Mouse (Mus musculus): ENCODE data around the gene Cemip.
"Not testable (repeated sequence)": the region's sequence is repeated elsewhere in the genome, so short reads cannot be mapped to it uniquely, and the experiment has no call there.

The Cemip gene

DNA sequence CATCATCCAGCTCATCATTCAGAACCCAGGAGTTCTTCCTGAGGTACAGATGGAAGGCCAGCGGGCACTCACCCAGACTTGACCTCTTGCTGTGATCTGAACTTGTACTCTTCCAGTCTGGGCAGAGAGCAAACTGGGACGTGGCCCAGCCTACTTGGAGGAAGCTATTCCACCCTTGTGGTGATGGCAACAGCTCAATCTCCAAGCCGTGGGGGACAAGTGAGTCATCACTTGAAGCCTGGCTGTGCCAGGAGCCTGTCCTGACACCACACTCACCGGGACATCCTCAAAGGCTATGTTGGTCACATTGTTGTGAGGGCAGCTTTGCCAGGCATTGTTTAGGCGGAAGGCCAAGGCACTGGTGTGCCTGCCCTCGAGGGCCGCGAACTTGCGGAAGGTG is 133.8 kb downstream of the Cemip start:
- no peak for DNase-seq

GRCm38 (mm10) chr7:83951327-83951726 is 135.0 kb downstream of the Cemip start:
- peak; percentile 3 to 8 for DNase-seq

DNA sequence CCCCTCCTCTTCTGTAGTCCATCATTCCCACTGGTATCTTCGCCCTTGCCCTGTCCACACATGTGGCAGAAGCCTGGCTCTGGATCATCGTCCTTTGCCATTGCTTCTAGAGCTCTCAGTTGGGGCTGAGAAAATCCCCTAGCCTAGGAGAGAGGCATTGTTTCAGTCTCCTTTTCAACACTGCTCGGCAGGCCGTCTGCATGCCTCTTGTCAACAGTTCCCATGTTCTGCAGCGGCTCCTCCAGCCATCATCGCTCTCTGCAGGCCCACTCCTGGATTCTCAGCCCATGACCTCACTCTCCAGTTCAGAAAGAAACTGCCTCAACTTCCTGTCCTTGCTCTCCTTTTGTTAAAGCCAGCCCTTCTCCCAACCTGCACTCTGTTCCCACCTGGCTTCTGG is 136.6 kb downstream of the Cemip start:
- no peak for DNase-seq

- no peak for DNase-seq
Observed at GRCm38 (mm10) chr7:83948743-83949142, 137.6 kb downstream of the Cemip start.

DNA sequence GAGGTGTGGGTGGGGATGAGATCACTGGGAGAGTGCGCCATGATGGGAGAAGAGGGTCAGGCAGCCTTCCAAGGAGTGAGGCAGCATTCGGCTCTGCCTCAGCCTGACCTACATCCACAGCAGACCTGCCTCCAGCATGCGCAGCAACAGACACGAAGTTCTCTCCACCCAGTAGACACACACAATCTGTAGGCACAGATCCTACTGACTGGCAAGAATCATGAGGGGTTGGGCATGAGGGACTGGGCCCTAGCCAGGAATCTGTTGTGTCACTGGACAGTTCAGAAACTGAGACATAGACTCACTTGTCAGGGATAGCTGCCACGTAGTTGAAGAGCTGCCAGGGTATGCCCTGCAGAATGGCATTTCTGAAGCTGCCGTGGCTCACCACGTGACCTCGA is 144.6 kb downstream of the Cemip start:
- no peak for DNase-seq

DNA sequence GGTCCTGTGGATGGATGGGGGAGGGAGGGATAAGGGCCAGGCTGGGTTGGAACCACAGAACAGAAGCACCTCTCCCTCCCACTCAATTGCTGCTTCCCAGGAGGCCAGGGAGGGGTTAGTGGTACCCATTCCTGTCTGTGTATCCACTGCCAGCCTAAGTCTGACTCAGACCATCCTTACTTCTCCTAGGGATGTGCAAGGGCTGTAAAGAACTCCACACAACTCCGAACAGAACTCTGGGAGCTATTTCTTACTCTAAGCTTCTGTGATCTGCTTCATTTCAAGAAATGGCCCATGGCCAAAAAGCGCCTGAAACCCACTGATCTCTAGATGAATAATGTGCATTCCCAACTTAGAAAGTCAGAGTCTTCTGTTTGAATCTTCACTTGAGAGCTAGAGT is 146.2 kb downstream of the Cemip start:
- no peak for DNase-seq

- no peak for DNase-seq
Observed at GRCm38 (mm10) chr7:83939017-83939721, 147.1 kb downstream of the Cemip start.

- DNase-seq, result no peak
Observed at GRCm38 (mm10) chr7:83921637-83922036, 164.7 kb downstream of the Cemip start.

GRCm38 (mm10) chr7:83920241-83920640 is 166.1 kb downstream of the Cemip start:
- DNase-seq, result no peak

GRCm38 (mm10) chr7:83914566-83914965 is 171.7 kb downstream of the Cemip start:
- peak; percentile 52 to 83 for DNase-seq

DNA sequence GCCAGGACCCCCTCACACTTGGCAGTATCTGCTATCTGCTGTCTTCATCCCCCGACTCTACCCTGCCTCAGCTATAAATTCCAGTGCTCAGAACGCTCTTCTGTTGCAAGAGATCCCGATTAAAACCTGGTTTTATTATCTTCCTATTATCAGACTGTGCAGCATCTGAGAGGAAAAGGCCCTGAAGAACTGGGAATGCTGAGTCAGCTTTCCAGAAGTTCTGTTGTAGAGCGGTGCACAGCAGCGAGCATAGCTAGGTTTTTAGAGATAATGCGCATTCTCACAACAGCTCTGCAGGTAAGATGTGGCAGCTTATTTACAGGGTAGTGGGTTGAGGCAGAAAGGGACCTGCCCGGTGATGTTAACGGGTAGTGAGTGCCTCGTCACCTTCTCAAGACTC is 172.3 kb downstream of the Cemip start:
- DNase-seq, result no peak

- DNase-seq, result no peak
Observed at GRCm38 (mm10) chr7:83913405-83913932, 172.8 kb downstream of the Cemip start.

GRCm38 (mm10) chr7:83911909-83912308 is 174.4 kb downstream of the Cemip start:
- DNase-seq, result no peak

DNA sequence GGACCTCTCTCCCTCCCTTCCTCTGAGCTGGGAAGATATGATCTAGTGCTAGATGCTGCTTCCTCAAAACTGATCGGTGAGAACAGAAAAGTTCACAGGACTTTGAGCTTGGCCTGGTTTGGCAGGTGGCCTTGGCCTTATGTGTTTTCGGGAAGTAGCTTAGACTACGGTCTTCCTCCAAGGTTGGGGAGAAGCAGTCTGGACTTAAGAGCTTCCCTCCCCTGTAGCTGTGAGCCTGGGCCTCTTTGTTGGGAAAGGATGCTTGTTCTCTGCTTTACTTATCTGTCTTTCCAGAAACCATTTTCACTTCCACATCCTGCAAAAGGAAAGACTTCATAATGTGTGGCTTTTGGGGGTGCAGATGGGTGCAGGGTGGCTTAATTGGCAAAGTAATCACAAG is 181.5 kb downstream of the Cemip start:
- DNase-seq, result no peak

DNA sequence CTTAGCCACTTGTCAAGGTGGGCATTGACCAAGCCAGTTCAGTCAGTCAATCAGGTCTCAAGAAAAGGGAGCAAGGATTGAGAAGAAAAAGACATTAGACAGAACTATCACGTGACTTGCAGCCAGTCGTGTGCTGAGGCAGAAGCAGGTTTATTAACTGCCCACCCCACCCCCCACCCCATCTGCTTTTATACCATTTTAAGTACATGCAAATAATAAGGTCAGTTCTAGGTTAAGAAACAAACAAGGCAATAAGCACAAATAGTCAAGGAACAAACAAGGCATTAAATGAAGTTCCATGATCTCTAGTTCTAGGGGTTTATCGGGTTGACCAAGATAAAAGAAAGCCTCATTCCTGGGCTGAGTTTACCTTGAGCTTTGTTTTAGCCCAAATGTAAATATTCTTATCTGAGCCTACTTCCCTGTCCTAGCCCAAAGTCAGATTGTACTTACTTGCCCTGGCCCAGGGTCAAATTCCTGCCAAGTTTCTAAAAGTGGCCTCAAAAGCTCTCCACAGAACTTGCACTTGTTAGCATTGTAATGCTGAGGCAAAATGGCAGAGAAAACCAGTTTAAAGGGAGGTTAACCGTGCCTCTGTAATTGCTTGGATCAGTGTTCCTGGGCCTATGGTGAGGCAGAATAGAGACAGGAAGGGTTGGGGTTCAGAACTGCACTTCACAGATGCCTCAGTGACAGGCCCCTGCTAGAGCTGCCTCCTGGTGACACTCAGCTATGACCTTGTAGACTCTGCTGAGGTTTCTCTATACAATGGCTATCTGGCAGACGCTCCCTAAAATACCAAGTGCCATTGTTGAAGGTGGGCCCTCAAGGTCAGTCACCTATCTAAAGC is 183.8 kb downstream of the Cemip start:
- DNase-seq, result no peak

DNA sequence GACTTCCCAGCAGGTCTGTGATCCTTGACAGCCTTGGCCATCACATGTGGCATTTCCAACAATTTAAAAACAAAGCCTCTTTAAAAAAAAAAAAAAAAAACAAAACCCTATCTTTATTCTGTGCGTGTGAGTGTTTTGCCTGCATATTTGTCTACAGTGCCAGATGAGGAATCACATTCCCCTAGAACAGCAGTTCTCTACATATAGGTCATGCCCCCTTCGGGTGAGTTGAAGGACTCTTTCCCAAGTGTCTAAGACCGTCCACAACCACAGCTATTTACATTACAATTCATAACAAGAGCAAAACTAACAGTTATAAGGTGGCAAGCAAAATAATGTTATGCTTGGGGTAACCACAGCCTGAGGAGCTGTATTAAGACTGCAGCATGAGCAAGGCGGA is 184.9 kb downstream of the Cemip start:
- no peak for DNase-seq

DNA sequence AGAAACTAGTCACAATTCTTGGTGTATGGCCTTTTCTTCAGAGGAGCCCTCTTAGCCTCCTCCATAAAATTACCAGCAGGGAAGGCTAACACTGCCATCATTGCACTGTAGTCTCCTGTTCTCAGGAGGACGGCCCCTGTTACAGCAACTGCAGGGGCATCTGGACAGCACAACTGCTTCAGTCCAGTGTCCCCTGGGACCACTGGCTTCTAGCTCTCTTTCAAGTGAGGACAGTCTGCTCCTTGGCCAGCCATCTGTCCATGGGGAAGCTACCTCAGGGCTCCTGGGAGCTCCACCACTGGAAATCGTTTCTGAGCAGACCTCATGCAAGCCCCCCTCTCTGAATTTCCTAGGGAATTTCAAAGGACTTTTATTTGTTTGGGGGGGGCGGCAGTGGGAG is 185.8 kb downstream of the Cemip start:
- DNase-seq, result no peak

- DNase-seq, result no peak
Observed at GRCm38 (mm10) chr7:83898267-83898666, 188.0 kb downstream of the Cemip start.

- no peak for DNase-seq
Observed at GRCm38 (mm10) chr7:83896077-83896740, 190.1 kb downstream of the Cemip start.

GRCm38 (mm10) chr7:83894348-83894747 is 192.0 kb downstream of the Cemip start:
- no peak for DNase-seq

DNA sequence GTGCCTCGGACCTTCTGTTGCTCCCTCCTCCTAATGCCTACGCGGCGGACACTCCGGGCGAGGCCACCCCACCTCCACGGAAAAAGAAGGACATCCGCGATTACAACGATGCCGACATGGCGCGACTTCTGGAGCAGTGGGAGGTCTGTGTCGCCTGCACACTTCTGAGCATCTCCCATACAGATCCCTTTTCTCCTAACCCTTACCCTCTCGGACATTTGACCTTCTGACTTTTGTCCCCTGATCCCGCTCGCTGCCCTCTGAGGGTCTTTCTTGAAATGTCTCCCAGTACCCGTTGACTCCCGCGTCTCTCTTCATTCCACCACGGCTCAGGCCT is 194.0 kb downstream of the Cemip start:
- DNase-seq, result no peak

DNA sequence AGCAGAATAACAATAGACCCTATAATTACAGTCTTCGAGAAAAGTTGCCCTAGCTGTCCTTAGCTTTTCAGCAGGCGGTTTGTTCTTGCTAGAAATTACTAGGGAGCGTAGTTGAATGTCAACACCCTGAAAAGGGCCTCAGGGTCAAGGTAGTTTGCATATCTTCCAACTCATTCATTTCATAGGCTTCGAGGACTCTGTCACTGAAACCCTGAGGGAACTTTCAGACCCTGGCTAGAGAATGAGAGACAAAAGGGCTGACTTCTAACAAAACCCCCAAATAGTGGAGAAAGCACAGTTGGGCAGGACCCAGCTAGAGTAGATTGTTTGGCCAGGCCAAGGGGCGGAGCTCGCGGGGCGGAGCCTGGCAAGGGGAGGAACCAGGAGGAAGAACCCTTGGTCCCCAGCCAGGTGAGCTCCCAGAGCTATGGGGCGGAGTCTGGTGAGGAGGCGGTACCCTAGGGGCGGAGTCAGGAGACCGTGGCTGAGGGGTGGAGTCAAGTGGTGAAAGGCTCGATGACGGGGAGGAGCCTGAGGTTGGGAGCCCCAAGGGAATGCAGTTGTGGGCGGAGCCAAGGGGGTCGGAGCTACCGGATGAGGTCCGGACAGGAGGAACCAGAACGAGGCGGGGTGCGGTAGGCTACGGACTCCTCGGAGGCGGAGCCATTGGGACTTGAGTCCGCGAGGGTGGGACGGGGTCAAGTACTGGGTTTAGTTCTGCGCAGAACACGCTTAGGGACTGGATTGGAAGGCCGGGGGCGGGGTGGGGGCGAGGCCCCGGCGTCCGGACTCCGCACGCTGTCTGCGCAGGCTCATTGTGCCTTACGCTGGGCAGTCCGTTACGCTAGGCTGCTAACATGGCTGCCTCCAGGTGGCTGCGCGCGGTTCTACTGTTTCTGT is 194.6 kb downstream of the Cemip start:
- DNase-seq, result peak; percentile 100

DNA sequence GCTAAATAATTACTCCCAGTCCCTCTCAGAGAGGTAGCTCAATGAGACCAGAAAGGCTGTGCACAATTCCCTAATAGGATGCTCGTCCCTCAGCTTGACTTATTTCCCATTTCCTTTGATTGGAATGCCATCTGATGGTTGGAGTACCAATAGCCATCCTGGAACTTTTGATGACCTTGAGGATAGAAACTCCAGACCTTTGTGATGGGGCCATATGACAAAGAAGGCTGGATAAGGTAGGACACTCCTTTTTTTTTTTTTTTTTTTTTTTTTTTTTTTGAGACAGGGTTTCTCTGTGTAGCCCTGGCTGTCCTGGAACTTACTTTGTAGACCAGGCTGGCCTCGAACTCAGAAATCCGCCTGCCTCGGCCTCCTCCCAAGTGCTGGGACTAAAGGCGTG is 196.4 kb downstream of the Cemip start:
- not testable (repeated sequence) for DNase-seq

Measured in kidney, adult 8-10 months (tissue).